Mouse (Mus musculus): ENCODE results near the gene Plet1. TPM values are rescaled to one million over a fixed set of nuclear protein-coding genes. Genes with fewer than 3 reads are reported as not detected.

The Plet1 gene
- polyA plus RNA-seq, 2 experiments = 0.15 to 0.17 TPM

DNA sequence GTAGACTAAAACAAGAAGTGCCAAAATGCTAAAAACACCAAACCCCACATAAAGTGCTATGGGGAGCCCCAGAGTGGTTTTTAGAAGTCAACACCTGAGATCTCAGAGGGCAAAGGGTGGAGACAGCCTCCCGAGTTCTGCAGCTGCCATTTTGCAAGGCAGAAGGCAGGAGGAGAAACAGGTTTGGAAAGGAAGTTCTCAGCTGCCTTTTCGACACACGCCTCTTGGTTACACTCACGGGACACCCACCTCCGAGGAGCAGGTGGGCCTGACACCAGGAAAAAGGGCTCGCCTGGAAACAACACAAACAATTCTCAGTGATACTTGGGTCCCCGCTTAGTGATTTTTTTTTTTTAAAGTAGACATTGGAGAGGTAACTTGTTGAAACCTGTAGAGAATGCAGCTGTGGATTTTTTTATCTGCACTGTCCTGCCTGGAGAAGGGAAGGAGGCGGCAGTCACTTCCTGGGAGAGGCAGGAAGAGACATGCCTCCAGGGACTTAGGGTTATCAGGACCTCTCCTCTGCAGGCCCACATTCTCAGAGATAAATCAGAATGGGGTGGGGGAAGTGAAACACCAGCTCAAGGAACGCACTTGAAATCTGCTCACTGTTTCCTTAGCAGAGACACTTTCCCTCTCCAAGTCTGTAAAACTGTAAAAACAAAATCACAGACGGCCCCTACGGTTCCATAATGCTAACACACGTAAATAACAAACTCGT, 23.0 kb upstream of the Plet1 start:
- H3K4me2 ChIP-seq (ENCODE audit: low read depth) = no peak overlapping the region
- DNase-seq (ENCODE audit: low read depth in 3 of 3, low spot score in 3 of 3) (no peak), ATAC-seq (ENCODE audit: insufficient read depth) (no peak)
- 25% methylated on average over 13 of the region's 13 CpGs for WGBS (ENCODE audit: insufficient replicate concordance)
- H3K4me3 ChIP-seq (ENCODE audit: insufficient read depth in 1 of 2, low read depth in 2 of 2, low read length in 2 of 2) = no peak overlapping the region
- no peak for TF ChIP-seq CTCF (IDR thresholded peaks at IDR 0.05; ENCODE audit: low read depth)
- no peak for TF ChIP-seq EP300 (IDR thresholded peaks at IDR 0.05; ENCODE audit: low read depth)
- peaks cover 0 to 19% of the 10 kb centered on the region in 2 experiments; a peak in 3 of 4 replicates for H3K4me1 ChIP-seq (replicated peaks; ENCODE audit: control insufficient read depth in 2 of 2, insufficient read depth in 2 of 2, low read length in 1 of 2)
- H3K27me3 ChIP-seq (ENCODE audit: control insufficient read depth, insufficient read depth, low read length) = no peaks in the 10 kb centered on the region
- no peaks in the 10 kb centered on the region for H3K36me3 ChIP-seq (replicated peaks; ENCODE audit: control insufficient read depth, insufficient read depth, low read depth)
- no peaks in the 10 kb centered on the region for H3K9me3 ChIP-seq (ENCODE audit: control insufficient read depth, low read length)
- no peak overlapping the region for H3K9ac ChIP-seq (replicated peaks)
- no peak overlapping the region for H3K27ac ChIP-seq

DNA sequence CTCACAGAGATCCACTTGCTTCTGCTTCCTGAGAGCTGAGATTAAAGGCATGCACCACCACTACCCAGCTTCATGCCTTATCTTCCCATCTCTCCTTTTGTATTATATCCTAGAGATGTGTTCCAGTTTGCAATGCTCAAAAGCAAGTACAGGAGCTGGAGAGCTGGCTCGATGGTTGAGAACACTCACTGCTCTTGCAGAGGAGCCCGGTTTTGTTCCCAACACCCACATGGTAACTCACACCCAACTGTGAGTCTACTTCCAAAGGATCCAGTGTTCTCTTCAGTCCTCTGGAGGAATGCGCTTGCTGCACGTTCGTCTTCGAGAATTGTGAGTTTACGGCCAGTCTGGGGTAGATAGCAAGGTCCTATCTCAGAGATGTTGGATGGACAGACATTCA, 19.0 kb upstream of the Plet1 start:
- no peaks in the 10 kb centered on the region for H3K9me3 ChIP-seq (ENCODE audit: control insufficient read depth, low read length)
- H3K4me1 ChIP-seq (replicated peaks; ENCODE audit: control insufficient read depth in 2 of 2, insufficient read depth in 2 of 2, low read length in 1 of 2) = peaks cover 0 to 25% of the 10 kb centered on the region in 2 experiments; a peak in 3 of 4 replicates
- no peak overlapping the region for H3K27ac ChIP-seq
- no peak overlapping the region for H3K4me3 ChIP-seq (ENCODE audit: insufficient read depth in 1 of 2, low read depth in 2 of 2, low read length in 2 of 2)
- no peaks in the 10 kb centered on the region for H3K36me3 ChIP-seq (replicated peaks; ENCODE audit: control insufficient read depth, insufficient read depth, low read depth)
- TF ChIP-seq CTCF (IDR thresholded peaks at IDR 0.05; ENCODE audit: low read depth) (no peak), EP300 (IDR thresholded peaks at IDR 0.05; ENCODE audit: low read depth) (no peak)
- no peak overlapping the region for H3K9ac ChIP-seq (replicated peaks)
- no peak overlapping the region for H3K4me2 ChIP-seq (ENCODE audit: low read depth)
- ATAC-seq (ENCODE audit: insufficient read depth) = no peak
- DNase-seq (ENCODE audit: low read depth in 3 of 3, low spot score in 3 of 3) = no peak
- H3K27me3 ChIP-seq (ENCODE audit: control insufficient read depth, insufficient read depth, low read length) = no peaks in the 10 kb centered on the region
- WGBS (ENCODE audit: insufficient replicate concordance) = 66% methylated on average over 7 of the region's 7 CpGs

DNA sequence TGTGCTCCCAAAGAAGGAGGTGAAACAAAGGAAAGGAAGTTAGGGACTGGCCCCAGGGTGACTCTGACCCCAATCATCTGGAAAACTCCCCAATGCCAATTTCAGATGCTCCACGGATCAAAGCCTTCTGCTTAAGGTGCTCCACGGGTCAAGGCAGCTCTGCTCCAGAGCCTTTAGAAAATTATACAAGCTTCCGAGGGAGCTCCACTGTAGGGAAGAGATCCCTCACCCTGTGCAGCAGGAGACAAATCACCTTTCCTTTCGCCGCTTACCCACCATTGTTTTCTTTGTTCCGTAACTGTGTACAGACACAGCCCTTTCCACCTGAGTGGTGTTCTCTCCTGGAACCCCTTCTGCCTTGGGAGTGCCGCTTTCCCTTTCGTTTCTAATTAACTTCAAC, 18.6 kb upstream of the Plet1 start:
- Histone ChIP-seq H3K4me3 (ENCODE audit: insufficient read depth in 1 of 2, low read depth in 2 of 2, low read length in 2 of 2) (no peak overlapping the region), H3K36me3 (replicated peaks; ENCODE audit: control insufficient read depth, insufficient read depth, low read depth) (no peaks in the 10 kb centered on the region), H3K9me3 (ENCODE audit: control insufficient read depth, low read length) (no peaks in the 10 kb centered on the region), H3K27ac (no peak overlapping the region), H3K27me3 (ENCODE audit: control insufficient read depth, insufficient read depth, low read length) (no peaks in the 10 kb centered on the region), H3K4me1 (replicated peaks; ENCODE audit: control insufficient read depth in 2 of 2, insufficient read depth in 2 of 2, low read length in 1 of 2) (peaks cover 0 to 21% of the 10 kb centered on the region in 2 experiments; a peak in 3 of 4 replicates), H3K9ac (replicated peaks) (no peak overlapping the region), H3K4me2 (ENCODE audit: low read depth) (no peak overlapping the region)
- 60% methylated on average over 8 of the region's 8 CpGs for WGBS (ENCODE audit: insufficient replicate concordance)
- no peak for DNase-seq (ENCODE audit: low read depth in 3 of 3, low spot score in 3 of 3)
- TF ChIP-seq EP300 (IDR thresholded peaks at IDR 0.05; ENCODE audit: low read depth) = no peak
- no peak for ATAC-seq (ENCODE audit: insufficient read depth)

DNA sequence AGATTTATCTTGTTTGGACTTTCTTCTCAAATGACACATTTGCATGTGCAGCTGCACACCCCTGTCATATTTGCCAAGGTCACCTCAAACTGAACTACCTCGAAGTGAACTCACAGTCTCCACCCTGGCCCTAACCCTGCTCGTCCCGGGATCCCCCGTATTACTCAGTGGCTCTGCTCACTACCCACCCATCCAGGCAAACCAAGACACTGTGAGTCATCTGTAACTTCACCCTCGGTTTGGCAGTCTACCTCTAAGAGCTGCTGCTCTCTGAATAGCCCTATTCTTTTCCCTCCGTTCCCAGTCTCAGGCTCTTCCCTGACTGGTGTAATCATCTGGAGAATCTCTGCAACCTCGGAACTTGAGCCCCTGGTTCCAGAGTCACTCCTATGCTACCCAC, 17.7 kb upstream of the Plet1 start:
- no peak overlapping the region for H3K9ac ChIP-seq (replicated peaks)
- peaks cover 0 to 13% of the 10 kb centered on the region in 2 experiments; a peak in 3 of 4 replicates for H3K4me1 ChIP-seq (replicated peaks; ENCODE audit: control insufficient read depth in 2 of 2, insufficient read depth in 2 of 2, low read length in 1 of 2)
- H3K27me3 ChIP-seq (ENCODE audit: control insufficient read depth, insufficient read depth, low read length) = no peaks in the 10 kb centered on the region
- no peak overlapping the region for H3K4me2 ChIP-seq (ENCODE audit: low read depth)
- no peaks in the 10 kb centered on the region for H3K9me3 ChIP-seq (ENCODE audit: control insufficient read depth, low read length)
- no peaks in the 10 kb centered on the region for H3K36me3 ChIP-seq (replicated peaks; ENCODE audit: control insufficient read depth, insufficient read depth, low read depth)
- WGBS (ENCODE audit: insufficient replicate concordance) = 41% methylated on average over 7 of the region's 7 CpGs
- H3K27ac ChIP-seq = no peak overlapping the region
- DNase-seq (ENCODE audit: low read depth in 3 of 3, low spot score in 3 of 3) (no peak), ATAC-seq (ENCODE audit: insufficient read depth) (no peak)
- no peak for TF ChIP-seq EP300 (IDR thresholded peaks at IDR 0.05; ENCODE audit: low read depth)
- no peak for TF ChIP-seq CTCF (IDR thresholded peaks at IDR 0.05; ENCODE audit: low read depth)
- H3K4me3 ChIP-seq (ENCODE audit: insufficient read depth in 1 of 2, low read depth in 2 of 2, low read length in 2 of 2) = no peak overlapping the region

DNA sequence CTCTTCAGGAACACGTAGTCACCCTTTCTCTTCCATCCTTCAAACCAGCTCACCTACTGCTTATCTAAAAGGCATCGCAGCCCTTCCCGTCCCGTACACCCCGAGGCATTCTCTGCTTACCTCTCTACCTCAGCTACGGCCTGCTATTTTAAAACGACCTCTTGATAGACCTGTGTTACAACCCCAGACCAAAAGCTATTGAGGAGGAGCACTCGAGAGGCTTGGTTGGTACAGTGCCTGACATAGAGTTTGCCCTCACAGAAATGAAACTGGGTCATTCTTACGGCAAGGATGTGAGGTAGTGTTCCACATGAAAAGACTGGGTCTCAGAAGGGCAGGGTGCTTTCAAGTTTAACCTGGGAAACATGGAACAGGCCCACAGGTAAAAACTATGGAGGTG, 17.1 kb upstream of the Plet1 start:
- no peak for TF ChIP-seq CTCF (IDR thresholded peaks at IDR 0.05; ENCODE audit: low read depth)
- no peak for TF ChIP-seq EP300 (IDR thresholded peaks at IDR 0.05; ENCODE audit: low read depth)
- H3K9me3 ChIP-seq (ENCODE audit: control insufficient read depth, low read length) = no peaks in the 10 kb centered on the region
- no peak for ATAC-seq (ENCODE audit: insufficient read depth)

More for the DNA sequence above, 17.1 kb upstream of the Plet1 start:
- Histone ChIP-seq H3K9ac (replicated peaks) (no peak overlapping the region), H3K27ac (no peak overlapping the region), H3K4me3 (ENCODE audit: insufficient read depth in 1 of 2, low read depth in 2 of 2, low read length in 2 of 2) (no peak overlapping the region), H3K4me1 (replicated peaks; ENCODE audit: control insufficient read depth in 2 of 2, insufficient read depth in 2 of 2, low read length in 1 of 2) (peaks cover 0 to 11% of the 10 kb centered on the region in 2 experiments; a peak in 1 of 4 replicates), H3K4me2 (ENCODE audit: low read depth) (no peak overlapping the region), H3K27me3 (ENCODE audit: control insufficient read depth, insufficient read depth, low read length) (no peaks in the 10 kb centered on the region), H3K36me3 (replicated peaks; ENCODE audit: control insufficient read depth, insufficient read depth, low read depth) (no peaks in the 10 kb centered on the region)
- no peak for DNase-seq (ENCODE audit: low read depth in 3 of 3, low spot score in 3 of 3)
- 75% methylated on average over 9 of the region's 9 CpGs for WGBS (ENCODE audit: insufficient replicate concordance)
